Mouse (Mus musculus) thymus, adult 2 months (tissue): ENCODE data around the gene Ccdc142. TPM values are rescaled to one million over a fixed set of nuclear protein-coding genes. Genes with fewer than 3 reads are reported as not detected.

Experiments
- DNase-seq: peaks from one replicate; pipeline ENCODE4 v3.0.0; 2021
- H3K27ac ChIP-seq: fragments of 200-500 bp; 2 replicates; pipeline ENCODE4 v1.5.1; 2012; ENCODE audit warnings: low read length, control low read depth; ENCODE audit not compliant: control insufficient read depth, insufficient read depth
- H3K27me3 ChIP-seq: fragments of 200-500 bp; 2 replicates; pipeline ENCODE4 v1.6.1; 2012; ENCODE audit warnings: mild to moderate bottlenecking, low read length, moderate library complexity, mixed read lengths; ENCODE audit not compliant: control insufficient read depth, insufficient read depth
- H3K36me3 ChIP-seq: fragments of 200-500 bp; 2 replicates; pipeline ENCODE4 v1.6.1; 2012; ENCODE audit warnings: mild to moderate bottlenecking, low read length, moderate library complexity; ENCODE audit not compliant: control insufficient read depth, insufficient read depth
- H3K4me1 ChIP-seq: fragments of 200-500 bp; replicated peaks from 2 replicates; pipeline ENCODE4 v1.6.1; 2012; ENCODE audit warnings: low read length; ENCODE audit not compliant: control insufficient read depth, insufficient read depth
- H3K4me3 ChIP-seq: fragments of 200-500 bp; 2 replicates; pipeline ENCODE4 v1.5.1; 2012; ENCODE audit warnings: mild to moderate bottlenecking, low read length, control low read depth, moderate library complexity; ENCODE audit not compliant: control insufficient read depth, insufficient read depth
- CTCF ChIP-seq: fragments of 200-500 bp; IDR thresholded peaks from 2 replicates; pipeline ENCODE4 v1.5.1; 2012; ENCODE audit warnings: mild to moderate bottlenecking, control low read depth, low read length, moderate library complexity, borderline replicate concordance; ENCODE audit not compliant: control insufficient read depth, poor library complexity, insufficient read depth; ENCODE audit errors: extremely low read depth
- POLR2A ChIP-seq: fragments of 200-500 bp; IDR thresholded peaks from 2 replicates; pipeline ENCODE4 v1.6.1; 2012; ENCODE audit warnings: mild to moderate bottlenecking, low read length, control low read depth, moderate library complexity; ENCODE audit not compliant: control insufficient read depth, poor library complexity, insufficient read depth; ENCODE audit errors: extremely low read depth
- WGBS: fragments of 180-500 bp; shearing (Covaris S2); methylation state at CpG from one replicate; pipeline ENCODE4 v1.1.7; 2018; 5-methylcytosine and 5-hydroxymethylcytosine counted together
- polyA plus RNA-seq: library from polyadenylated mRNA; depleted of rRNA; stranded (reverse); fragments of >200 nt; gene quantifications from 2 replicates; pipeline ENCODE4 v1.2.3, GENCODE M21; 2012; rRNA removed

The Ccdc142 gene
- polyA plus RNA-seq: 18.9 and 19.6 TPM in 2 replicates

DNA sequence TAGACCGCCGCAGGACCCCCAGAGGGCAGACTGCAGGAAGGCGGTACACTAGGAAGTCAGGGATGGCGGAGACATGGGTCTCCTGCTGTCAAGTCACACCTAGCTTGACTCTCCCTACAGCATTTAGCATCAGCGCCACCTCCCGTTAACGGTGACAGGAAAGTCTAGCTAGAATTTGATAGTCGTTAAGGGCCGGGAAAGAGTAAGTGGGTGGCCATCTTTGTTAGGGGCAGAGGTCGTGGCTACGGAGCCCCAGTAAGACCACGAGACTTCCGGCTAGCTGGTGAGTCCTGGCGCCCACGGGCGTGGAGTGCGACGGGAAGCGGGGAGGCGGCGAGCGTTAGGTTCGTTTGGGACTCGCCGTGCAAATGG, at the start of gene Ccdc142, which contains the start of gene Gm42688:
TSS of gene Ccdc142 (plus strand) at position 286 of the 372 bp plus-strand sequence.
TSS of gene Gm42688 (plus strand) at position 302 of the 372 bp plus-strand sequence.
- WGBS: under 1% methylated on average over 25 of the region's 25 CpGs
- Histone ChIP-seq H3K27ac (peak within 1 kb of the TSS; percentile 9), H3K4me3 (peak within 1 kb of the TSS; percentile 85), H3K4me1 (peaks cover 22% of the 10 kb centered on the region), H3K36me3 (no peaks in the 10 kb centered on the region), H3K27me3 (no peaks in the 10 kb centered on the region)
- peak; percentile 94 for DNase-seq
- TF ChIP-seq CTCF: no peak
- 0 out of 2 replicates have a peak, but pooled peaks have one; percentile 36 for TF ChIP-seq POLR2A

DNA sequence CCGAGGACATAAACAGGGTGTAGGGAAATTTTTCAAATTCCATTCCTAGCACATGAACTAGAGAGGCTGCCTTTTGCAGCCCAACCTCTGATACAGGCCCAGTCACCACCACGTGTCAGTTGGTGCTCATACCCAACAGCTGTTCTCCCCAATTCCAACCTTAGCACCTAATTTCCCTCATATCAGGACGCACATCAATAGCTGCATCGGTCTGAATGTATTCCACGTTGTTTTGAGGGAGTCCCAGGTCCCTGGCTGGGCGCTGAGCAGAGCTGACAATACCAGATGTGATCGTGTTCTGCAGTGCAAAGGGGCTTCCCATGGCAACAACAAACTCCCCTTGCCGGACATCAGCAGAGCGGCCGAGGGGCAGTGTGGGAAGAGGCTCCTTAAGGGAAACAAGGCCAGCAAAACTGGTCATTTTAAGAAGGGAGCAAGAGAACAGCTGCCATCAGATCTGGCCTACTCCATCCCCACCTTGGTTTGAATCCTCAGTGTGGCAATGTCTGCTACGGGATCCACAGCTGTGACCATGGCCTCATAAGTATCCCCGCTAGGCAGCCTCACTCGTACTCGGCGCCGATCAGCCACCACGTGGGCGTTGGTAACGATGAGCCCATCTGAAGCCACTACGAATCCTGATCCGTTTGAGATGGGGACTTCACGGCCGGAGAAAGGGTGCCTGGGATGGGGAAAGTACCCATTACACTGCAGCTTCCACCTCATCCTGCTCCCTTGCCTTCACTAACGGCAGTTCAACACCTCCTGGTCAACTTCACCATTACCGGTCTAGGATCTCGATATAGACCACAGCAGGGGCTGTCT, 48.1 kb upstream of the Ccdc142 start:
- Histone ChIP-seq H3K27me3 (no peaks in the 10 kb centered on the region), H3K36me3 (peaks cover 8% of the 10 kb centered on the region), H3K4me3 (peak overlapping the region; percentile 80), H3K4me1 (peaks cover 19% of the 10 kb centered on the region), H3K27ac (no peak overlapping the region)
- WGBS: 8% methylated on average over 26 of the region's 26 CpGs
- DNase-seq: no peak
- no peak for TF ChIP-seq POLR2A
- TF ChIP-seq CTCF: no peak

DNA sequence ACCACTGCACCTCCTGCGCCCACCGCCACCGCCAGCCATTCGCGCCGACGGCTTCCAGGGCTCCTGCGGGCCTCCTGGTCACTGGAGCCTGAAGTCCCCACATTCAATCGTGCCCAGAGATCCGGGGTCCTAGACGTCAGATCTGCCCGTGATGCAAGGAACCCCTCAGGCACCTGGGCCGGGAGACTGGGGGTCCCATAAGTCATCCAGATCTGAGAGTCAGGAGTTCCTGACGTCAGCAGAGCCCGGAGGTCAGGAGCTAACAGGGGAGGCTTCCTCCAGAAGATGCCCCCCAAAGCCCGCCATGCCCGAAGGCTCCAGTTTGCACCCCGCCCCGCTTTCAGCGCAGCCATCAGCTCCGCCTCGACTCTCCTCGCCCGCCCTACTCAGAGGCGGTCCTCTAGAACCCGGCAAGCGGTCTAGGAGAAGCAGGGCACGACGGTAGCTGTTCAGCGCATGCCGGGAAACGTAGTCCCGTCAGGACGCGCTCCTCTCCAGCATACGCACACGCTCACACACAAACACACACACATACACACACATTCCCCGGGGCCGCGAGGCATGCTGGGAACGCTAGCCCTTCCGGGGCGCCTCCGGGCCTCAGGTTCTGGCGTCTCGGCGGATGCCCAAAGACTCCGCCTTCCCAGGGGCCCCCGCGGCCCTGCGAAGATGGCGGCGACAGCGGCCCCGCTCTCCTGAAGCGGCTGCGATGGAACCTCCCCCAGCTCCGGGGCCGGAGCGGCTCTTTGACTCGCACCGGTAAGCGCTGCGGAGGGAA, 47.1 kb upstream of the Ccdc142 start, which contains the start of gene Aup1:
TSS of gene Aup1 (plus strand) at position 448 of the 778 bp plus-strand sequence.
- WGBS: under 1% methylated on average over 64 of the region's 64 CpGs
- Histone ChIP-seq H3K27ac (no peak within 1 kb of the TSS), H3K4me3 (peak within 1 kb of the TSS; percentile 80), H3K4me1 (peaks cover 19% of the 10 kb centered on the region), H3K27me3 (no peaks in the 10 kb centered on the region), H3K36me3 (peaks cover 8% of the 10 kb centered on the region)
- peak; percentile 97 for DNase-seq
- TF ChIP-seq POLR2A (peak; percentile 90), CTCF (no peak; the same call in 1 of the 2 replicates)

DNA sequence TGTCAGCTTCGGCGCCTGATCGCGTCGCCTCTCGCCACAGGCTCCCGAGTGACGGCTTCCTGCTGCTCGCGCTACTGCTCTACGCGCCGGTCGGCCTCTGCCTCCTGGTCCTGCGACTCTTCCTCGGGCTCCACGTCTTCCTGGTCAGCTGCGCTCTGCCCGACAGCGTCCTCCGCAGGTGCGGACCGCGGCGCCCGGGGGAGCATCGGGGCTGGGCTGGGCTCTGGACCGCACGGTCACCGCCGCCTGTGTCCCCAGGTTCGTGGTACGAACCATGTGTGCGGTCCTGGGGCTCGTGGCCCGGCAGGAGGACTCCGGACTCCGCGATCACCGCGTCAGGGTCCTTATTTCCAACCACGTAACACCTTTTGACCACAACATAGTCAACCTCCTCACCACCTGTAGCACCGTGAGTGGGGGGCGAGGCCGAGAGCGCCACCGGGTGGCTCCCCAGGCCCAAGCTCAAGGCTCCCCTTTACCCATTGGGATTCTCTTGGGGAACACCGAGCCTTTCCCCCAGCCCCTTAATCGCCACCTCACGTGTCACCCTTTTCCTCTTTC, 46.5 kb upstream of the Ccdc142 start, which contains the start of gene Htra2:
TSS of gene Htra2 (minus strand) at position 403 of the 561 bp plus-strand sequence.
- Histone ChIP-seq H3K27ac (no peak within 1 kb of the TSS), H3K4me1 (peaks cover 19% of the 10 kb centered on the region), H3K27me3 (no peaks in the 10 kb centered on the region), H3K36me3 (peaks cover 8% of the 10 kb centered on the region), H3K4me3 (peak within 1 kb of the TSS; percentile 80)
- WGBS: under 1% methylated on average over 50 of the region's 50 CpGs
- TF ChIP-seq POLR2A (no peak), CTCF (0 out of 2 replicates have a peak, but pooled peaks have one; percentile 29)
- DNase-seq: peak; percentile 66

DNA sequence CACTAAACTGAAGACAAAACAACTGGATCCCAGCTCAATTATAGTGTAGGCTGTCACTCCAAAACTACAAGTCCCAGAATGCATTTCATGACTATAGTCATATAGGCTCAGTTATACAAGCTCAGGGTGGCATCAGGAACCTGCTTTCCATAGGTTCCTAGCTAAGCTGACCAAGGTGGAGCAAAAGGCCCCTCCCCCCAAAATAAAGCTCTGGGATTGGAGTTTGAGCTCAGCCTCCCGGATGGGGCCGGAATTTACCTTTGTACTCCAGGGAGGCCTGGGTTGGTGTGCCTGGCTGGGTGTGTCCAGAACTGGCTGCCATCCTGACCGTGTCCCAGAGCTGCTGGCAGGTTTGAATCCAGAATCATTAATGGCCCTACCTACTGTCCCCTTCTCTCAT, 43.6 kb upstream of the Ccdc142 start, which contains the start of gene Dqx1:
TSS of gene Dqx1 (plus strand) at position 55 of the 400 bp plus-strand sequence.
- no peak for TF ChIP-seq POLR2A
- TF ChIP-seq CTCF: no peak
- DNase-seq: no peak

DNA sequence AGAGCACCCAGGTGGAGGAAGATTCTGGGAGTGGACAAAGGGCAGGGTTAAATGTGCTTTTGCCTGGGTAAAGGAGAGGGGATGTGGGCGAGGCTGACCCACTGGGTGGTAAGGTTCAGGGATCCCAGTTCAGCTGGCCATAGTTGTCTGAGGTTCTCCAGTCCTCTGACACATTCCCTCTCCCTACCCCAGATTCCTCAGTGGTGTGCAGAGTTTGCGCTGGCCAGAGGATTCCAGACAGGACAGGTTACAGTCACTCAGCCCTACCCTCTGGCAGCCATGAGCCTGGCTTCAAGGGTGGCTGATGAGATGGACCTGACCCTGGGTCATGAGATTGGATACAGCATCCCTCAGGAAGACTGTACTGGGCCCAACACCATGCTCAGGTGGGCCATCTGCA, 42.7 kb upstream of the Ccdc142 start:
- 94% methylated on average over 2 of the region's 2 CpGs for WGBS
- Histone ChIP-seq H3K4me3 (no peak overlapping the region), H3K4me1 (peaks cover 11% of the 10 kb centered on the region), H3K27me3 (no peaks in the 10 kb centered on the region), H3K27ac (no peak overlapping the region), H3K36me3 (peaks cover 8% of the 10 kb centered on the region)
- no peak for DNase-seq
- TF ChIP-seq CTCF: no peak
- no peak for TF ChIP-seq POLR2A

More for the DNA sequence above, 43.6 kb upstream of the Ccdc142 start, which contains the start of gene Dqx1:
- 97% methylated on average over 3 of the region's 3 CpGs for WGBS
- no peaks in the 10 kb centered on the region for H3K27me3 ChIP-seq
- no peak within 1 kb of the TSS for H3K27ac ChIP-seq
- H3K4me1 ChIP-seq: peaks cover 19% of the 10 kb centered on the region
- H3K4me3 ChIP-seq: no peak within 1 kb of the TSS
- peaks cover 8% of the 10 kb centered on the region for H3K36me3 ChIP-seq
